Mouse (Mus musculus): ENCODE measurements around the gene Pgap1. TPM values are rescaled to one million over a fixed set of nuclear protein-coding genes. Genes with fewer than 3 reads are reported as not detected.

The Pgap1 gene
- polyA plus RNA-seq (2016; fragmentation: Nextera tagmentation; extraction: Ambion mirVana), result 30.0 and 32.1 TPM in 2 replicates

DNA sequence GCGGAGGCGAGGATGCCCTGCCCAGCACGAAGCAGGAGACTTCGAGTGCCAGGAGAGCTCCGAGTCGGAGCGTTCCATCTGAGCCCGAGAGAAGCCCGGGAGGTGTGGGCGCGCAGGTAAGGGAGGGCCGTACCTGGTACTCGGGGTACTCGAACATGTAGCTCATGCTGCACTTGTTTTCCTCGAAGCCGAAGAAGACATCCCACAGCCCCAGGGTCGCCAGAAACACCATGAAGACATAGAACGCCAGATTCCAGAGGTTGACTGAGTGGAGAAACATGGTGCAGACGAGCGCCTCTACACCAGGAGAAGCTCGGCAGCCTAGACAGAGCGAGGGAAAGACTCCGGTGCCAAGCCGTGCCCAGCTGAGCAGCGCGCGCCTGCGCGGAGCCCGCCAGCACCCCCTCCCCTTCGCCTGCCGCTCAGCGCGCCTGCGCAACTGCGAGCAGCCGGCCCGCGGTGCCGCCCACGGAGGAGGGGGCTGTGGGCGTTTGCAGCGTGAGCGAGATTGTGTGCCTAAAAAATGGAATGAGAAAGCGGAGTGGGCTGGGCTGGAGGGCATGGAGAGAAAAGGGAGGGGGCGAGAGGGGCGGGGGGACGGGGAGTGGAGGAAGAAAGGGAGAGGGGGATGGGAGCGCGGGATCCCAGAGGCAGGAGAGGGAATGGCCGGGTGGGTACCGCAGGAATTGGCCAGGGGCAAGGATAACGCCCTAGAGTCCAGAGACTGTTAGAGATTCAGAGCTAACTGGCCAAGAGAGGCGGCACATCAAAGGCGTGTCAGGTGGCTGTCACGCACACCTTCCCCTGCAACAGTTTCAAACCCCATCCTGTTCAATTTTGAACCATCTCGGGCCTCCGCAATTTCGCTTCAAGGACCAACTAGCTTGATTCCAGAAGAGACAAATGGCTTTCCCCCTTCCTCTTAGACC is at the start of gene Pgap1:
Gene Pgap1, minus strand, starts transcription at position 384 of the 929 bp plus-strand sequence.
- under 1% methylated on average over 58 of the region's 59 CpGs for WGBS
- no peaks in the 10 kb centered on the region for H3K9me3 ChIP-seq
- peak; percentile 99 for ATAC-seq (ENCODE audit: low FRiP score)
- peaks cover 6% of the 10 kb centered on the region for H3K4me1 ChIP-seq
- peak within 1 kb of the TSS; percentile 88 for H3K27ac ChIP-seq
- H3K4me2 ChIP-seq, result peak within 1 kb of the TSS; percentile 81
- no peaks in the 10 kb centered on the region for H3K36me3 ChIP-seq (replicated peaks)
- H3K27me3 ChIP-seq, result no peaks in the 10 kb centered on the region
- H3K9ac ChIP-seq, result peak within 1 kb of the TSS; percentile 80
- H3K4me3 ChIP-seq (replicated peaks), result peak within 1 kb of the TSS; percentile 78

DNA sequence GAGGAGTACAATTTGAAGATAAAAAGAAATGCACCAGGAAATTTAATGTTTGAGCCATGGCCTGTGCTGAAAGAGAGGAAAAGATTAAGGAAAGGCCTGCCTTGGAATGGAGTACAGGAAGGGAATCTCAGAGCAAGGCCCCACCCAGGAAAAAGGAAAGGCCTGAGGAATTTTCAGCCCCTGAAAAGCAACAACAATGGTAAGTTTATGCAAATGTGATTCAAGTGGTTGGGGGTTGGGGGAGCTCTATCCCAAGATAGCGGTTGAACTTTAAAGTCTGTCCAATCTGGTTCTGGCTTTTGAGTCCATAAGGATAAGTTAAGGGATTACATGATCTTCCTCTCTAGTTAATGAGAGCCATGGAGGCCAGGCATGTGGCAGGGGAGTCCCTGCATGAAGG is 49.5 kb upstream of the Pgap1 start:
- WGBS, result 57% methylated on average over 1 of the region's 1 CpGs
- H3K4me2 ChIP-seq, result no peak overlapping the region

DNA sequence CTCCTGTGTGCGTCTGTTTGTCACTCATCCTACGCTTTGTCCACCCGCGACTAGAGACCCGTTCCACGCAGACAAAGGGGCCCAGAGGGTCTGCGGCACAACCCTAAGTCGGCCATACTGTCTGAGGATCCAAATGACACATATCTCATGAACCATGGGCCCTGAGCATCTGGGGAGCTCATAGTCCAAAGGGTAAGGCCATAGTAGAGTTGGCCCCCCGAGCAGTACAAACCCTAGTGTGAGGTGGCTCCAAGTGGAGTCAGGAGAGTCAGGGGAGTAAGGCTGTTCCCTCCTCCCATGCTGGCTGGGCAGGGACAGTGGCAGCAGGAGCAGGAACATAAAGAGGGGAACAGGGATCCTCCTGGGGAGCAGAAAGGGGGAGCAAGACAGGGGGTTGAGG is 44.2 kb upstream of the Pgap1 start:
- H3K27ac ChIP-seq, result no peak overlapping the region
- H3K4me1 ChIP-seq, result no peaks in the 10 kb centered on the region
- H3K9me3 ChIP-seq, result 0 out of 2 replicates have a peak, but pooled peaks cover 3% of the 10 kb centered on the region
- no peak overlapping the region for H3K9ac ChIP-seq
- H3K27me3 ChIP-seq, result no peaks in the 10 kb centered on the region
- ATAC-seq (ENCODE audit: low FRiP score), result no peak
- H3K36me3 ChIP-seq (replicated peaks), result no peaks in the 10 kb centered on the region
- no peak overlapping the region for H3K4me2 ChIP-seq
- 95% methylated on average over 9 of the region's 9 CpGs for WGBS
- no peak overlapping the region for H3K4me3 ChIP-seq (replicated peaks)

More for the DNA sequence above, 49.5 kb upstream of the Pgap1 start:
- H3K27ac ChIP-seq, result no peak overlapping the region
- no peaks in the 10 kb centered on the region for H3K4me1 ChIP-seq
- no peak overlapping the region for H3K9ac ChIP-seq
- H3K36me3 ChIP-seq (replicated peaks), result no peaks in the 10 kb centered on the region
- no peak for ATAC-seq (ENCODE audit: low FRiP score)
- H3K4me3 ChIP-seq (replicated peaks), result no peak overlapping the region
- H3K27me3 ChIP-seq, result no peaks in the 10 kb centered on the region
- H3K9me3 ChIP-seq, result no peaks in the 10 kb centered on the region

DNA sequence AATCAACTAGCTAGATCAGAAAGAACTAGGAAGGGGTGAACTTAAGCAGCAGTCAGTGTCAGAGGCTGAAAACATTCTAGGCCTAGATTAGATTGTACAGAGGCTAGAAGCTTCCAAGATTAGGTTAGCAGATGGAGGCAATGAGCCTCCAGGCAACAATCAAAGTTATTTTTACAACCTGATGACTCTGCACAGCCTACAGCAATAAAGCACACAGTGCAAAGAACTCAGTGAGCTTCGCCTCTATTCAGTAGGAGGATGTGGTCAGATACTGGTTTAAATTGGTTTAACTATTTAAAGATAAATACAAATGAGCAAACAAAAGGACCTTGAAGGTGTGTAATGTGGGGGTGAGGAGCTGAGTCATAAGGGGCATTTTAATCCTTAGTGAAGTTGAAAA is 42.8 kb upstream of the Pgap1 start:
- Histone ChIP-seq H3K4me3 (replicated peaks) (no peak overlapping the region), H3K9me3 (0 out of 2 replicates have a peak, but pooled peaks cover 3% of the 10 kb centered on the region), H3K4me1 (no peaks in the 10 kb centered on the region), H3K4me2 (no peak overlapping the region), H3K36me3 (replicated peaks) (no peaks in the 10 kb centered on the region), H3K9ac (no peak overlapping the region), H3K27ac (no peak overlapping the region), H3K27me3 (no peaks in the 10 kb centered on the region)
- 83% methylated on average over 1 of the region's 1 CpGs for WGBS
- no peak for ATAC-seq (ENCODE audit: low FRiP score)

DNA sequence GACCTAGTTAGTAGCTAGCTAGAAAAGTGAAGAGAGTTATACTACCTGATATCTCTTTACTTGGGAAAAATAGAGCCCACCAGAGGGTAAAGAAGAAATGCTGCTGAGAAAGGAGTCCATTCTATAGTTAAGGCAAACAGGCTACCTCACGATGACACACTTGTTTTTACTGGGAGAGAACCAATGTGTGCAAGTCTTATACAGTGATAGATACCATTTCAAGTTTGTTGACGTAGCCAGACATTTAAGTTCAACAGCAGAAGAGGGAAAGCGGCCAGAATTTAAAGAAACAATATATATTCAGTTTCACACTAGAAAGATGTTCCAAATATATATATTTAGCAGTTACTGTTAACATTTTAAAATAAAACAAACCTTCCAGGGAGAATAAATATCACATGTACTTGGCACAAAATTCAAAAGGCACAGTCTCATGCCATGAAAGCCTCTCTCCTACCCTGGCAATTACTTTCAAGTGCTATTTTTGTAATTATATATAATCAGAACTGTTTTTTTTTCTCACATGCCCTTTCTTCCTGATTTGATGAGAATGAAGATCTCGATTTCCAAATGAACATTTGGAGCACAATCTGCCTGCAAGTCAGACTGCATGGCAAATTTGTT is 40.2 kb upstream of the Pgap1 start:
- Histone ChIP-seq H3K4me2 (no peak overlapping the region), H3K27me3 (no peaks in the 10 kb centered on the region), H3K9ac (no peak overlapping the region), H3K27ac (no peak overlapping the region), H3K36me3 (replicated peaks) (no peaks in the 10 kb centered on the region), H3K4me1 (no peaks in the 10 kb centered on the region), H3K4me3 (replicated peaks) (no peak overlapping the region), H3K9me3 (0 out of 2 replicates have a peak, but pooled peaks cover 3% of the 10 kb centered on the region)
- WGBS, result 90% methylated on average over 4 of the region's 4 CpGs
- ATAC-seq (ENCODE audit: low FRiP score), result no peak

DNA sequence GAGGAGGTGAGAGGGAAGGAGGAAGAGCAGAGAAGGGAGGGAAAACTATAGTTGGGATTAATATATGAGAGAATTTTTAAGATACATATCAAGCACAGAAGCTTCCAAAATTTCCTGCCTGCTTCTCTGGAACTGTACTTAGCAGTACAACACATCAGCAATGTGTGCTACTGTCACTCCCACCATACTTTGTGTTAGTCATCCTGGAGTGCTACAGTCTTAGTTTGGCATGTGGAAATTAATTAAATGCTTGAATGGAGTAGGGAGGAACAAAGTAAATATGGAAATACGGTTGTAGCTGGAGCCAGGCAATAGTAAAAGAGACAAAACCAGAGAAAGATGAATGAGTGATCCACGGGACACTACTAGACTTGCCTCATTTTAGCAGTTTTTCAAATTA is 38.7 kb upstream of the Pgap1 start:
- H3K9ac ChIP-seq, result no peak overlapping the region
- no peak for ATAC-seq (ENCODE audit: low FRiP score)
- no peak overlapping the region for H3K4me2 ChIP-seq
- H3K27ac ChIP-seq, result no peak overlapping the region
- no peaks in the 10 kb centered on the region for H3K4me1 ChIP-seq
- H3K4me3 ChIP-seq (replicated peaks), result no peak overlapping the region
- H3K27me3 ChIP-seq, result no peaks in the 10 kb centered on the region
- H3K36me3 ChIP-seq (replicated peaks), result no peaks in the 10 kb centered on the region
- WGBS, result 84% methylated on average over 2 of the region's 2 CpGs
- H3K9me3 ChIP-seq, result 0 out of 2 replicates have a peak, but pooled peaks cover 3% of the 10 kb centered on the region

DNA sequence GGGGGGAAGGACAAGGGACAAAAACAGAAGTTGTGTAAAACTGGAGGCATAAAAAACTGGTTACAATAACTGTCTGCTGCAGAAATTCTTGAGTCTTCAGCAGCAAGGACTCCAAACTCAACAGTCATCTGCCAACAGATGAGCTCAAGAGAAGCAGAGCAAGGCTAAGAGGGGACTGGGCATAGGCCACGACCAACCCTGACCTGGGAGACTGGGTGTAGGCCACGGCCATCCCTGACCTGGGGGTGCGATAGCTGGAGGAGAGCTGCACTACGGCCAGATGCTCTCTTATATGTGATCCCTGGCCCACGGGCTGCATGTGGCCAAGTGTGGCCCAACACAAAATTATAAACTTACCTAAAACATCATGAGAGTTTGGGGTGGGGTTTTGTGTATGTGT is 29.6 kb upstream of the Pgap1 start:
- Histone ChIP-seq H3K27ac (no peak overlapping the region), H3K4me3 (replicated peaks) (no peak overlapping the region), H3K9me3 (no peaks in the 10 kb centered on the region), H3K4me1 (peaks cover 17% of the 10 kb centered on the region), H3K27me3 (no peaks in the 10 kb centered on the region), H3K9ac (no peak overlapping the region), H3K4me2 (no peak overlapping the region), H3K36me3 (replicated peaks) (no peaks in the 10 kb centered on the region)
- ATAC-seq (ENCODE audit: low FRiP score), result no peak
- 91% methylated on average over 5 of the region's 5 CpGs for WGBS

DNA sequence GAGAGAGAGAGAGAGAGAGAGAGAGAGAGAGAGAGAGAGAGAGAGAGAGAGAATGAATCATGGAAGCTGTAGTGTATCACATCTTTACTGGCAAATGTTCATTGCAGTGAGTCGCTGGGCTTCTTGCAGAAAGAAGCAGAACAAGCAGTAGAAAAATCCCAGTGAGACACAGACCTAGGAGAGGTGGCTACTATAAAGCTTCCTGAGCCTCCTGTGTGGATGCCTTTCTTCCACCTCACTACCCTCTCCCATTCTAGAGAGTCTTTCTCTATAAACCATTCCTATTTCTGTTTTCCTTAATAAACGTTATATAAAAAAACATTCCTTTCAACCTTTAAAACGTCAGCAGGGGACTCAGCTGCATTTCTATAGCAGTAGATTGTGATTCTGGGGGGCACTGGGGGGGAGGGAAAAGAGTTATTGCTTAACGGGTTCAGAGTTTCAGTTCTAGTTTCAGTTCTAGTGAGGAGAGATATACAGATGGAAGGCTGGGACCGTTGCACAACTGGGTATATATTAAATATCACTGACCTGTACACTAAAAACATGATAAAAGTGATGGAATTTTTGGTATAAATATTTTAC is 28.6 kb upstream of the Pgap1 start:
- H3K4me2 ChIP-seq, result no peak overlapping the region
- H3K9ac ChIP-seq, result no peak overlapping the region
- no peaks in the 10 kb centered on the region for H3K36me3 ChIP-seq (replicated peaks)
- no peaks in the 10 kb centered on the region for H3K9me3 ChIP-seq
- WGBS, result 45% methylated on average over 5 of the region's 5 CpGs
- ATAC-seq (ENCODE audit: low FRiP score), result no peak; the same call in 1 of the 2 replicates
- no peaks in the 10 kb centered on the region for H3K27me3 ChIP-seq
- peaks cover 17% of the 10 kb centered on the region for H3K4me1 ChIP-seq
- peak overlapping the region; percentile 42; the same call in 1 of the 2 replicates for H3K27ac ChIP-seq
- H3K4me3 ChIP-seq (replicated peaks), result no peak overlapping the region

DNA sequence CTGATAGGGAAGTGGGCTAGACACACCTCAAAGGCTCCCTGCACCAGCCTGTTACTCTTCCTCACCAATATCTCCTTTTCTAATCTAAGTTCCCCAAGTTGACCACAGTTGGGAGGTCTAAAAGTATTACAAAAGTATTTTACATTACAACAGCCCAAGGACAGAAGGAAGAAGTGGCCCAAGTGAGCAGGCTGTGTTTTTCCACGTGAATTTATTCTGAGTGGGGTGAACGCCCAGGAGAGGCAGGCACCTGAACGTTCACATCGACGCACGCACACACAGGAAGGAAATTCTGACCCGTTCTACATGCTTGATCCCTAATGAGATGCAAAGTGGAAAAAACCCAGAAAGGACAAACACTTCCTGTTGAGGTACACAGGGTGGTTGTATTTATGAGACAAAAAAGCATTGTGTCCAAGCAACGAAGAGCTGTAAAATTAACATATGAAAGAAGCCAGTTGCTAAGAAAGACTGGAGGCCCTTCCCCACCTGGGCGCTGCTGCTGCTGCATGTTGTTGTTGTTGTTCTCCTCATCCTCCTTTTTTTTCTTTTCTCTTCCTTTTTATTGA is 27.9 kb upstream of the Pgap1 start:
- Histone ChIP-seq H3K27me3 (no peaks in the 10 kb centered on the region), H3K36me3 (replicated peaks) (no peaks in the 10 kb centered on the region), H3K4me1 (peaks cover 17% of the 10 kb centered on the region), H3K9ac (no peak overlapping the region), H3K4me3 (replicated peaks) (no peak overlapping the region), H3K4me2 (peak overlapping the region; percentile 17; the same call in 1 of the 2 replicates), H3K27ac (peak overlapping the region; percentile 42; the same call in 1 of the 2 replicates), H3K9me3 (no peaks in the 10 kb centered on the region)
- 5% methylated on average over 9 of the region's 9 CpGs for WGBS
- peak; percentile 79 for ATAC-seq (ENCODE audit: low FRiP score)

DNA sequence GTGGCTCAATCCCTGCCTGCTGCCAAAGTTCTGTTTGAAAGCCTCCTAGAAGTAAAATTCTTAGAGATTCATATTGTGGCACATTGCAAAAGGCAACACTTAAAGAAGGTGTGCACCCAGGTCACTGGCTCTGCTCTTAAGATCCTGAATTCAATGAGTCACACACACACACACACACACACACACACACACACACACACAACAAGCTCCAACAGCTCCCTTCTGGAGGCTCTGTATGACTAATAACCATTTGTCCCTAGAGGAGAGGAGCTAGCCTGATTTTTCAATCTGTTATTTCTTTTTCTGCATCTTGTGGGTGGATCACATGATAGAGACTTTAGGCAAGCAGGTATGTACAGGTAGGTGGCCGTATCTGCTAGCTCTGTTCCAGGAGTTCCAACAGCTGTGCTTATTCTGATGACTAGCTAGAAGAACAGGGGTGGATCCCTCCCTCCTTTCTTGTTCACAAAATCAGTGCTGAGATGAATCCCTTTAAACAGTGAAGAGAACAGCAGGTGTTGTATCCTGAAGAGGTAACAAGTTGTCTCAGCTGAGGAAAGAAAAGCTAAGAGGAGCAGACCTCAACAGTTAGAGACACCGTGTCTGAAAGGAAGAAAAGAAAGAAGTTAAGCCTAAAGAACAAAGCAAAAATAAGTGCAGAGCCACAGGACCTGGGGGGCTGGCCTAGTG is 27.2 kb upstream of the Pgap1 start:
- Histone ChIP-seq H3K4me3 (replicated peaks) (no peak overlapping the region), H3K36me3 (replicated peaks) (no peaks in the 10 kb centered on the region), H3K27me3 (no peaks in the 10 kb centered on the region), H3K9ac (no peak overlapping the region), H3K9me3 (no peaks in the 10 kb centered on the region), H3K4me2 (no peak overlapping the region), H3K27ac (no peak overlapping the region), H3K4me1 (peaks cover 17% of the 10 kb centered on the region)
- WGBS, result 43% methylated on average over 2 of the region's 2 CpGs
- ATAC-seq (ENCODE audit: low FRiP score), result no peak

DNA sequence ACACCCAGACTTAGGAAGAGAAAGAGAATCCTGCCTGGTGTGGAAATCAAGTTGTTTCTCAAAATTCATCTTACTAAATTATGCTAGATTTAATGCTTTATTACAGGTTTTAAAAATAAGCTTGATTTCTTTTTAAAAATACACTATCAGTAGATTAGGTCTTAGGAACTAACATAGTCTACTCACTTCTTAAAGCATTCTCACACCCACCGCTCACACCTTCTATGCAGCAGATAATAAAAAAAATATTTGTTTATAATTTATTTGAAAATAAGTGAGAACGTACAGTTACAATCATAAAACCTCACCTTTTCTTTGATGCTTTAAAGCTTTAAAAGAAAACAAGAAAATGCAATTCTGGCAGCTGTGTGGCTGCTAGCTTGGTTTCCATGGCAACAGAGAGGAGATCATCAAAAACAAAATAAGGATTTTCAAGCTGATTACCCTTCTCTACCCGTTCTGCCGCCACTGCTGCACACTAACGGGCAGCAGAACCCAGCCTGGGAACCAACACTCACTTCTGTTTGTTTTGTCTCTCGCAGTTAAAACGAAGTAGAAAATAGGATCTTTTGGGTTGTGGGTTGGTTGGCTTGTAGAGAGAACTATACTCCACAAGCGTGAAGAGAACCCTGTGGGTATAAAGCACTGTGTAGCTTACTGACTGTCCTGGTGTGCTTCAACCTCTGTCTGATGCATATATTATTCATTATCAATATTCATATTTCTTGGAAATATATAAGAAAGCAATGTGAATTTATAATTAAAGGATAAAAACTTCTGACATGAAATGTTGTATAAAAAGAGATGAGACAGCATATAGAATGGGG is 21.1 kb upstream of the Pgap1 start:
- peak; percentile 74 for ATAC-seq (ENCODE audit: low FRiP score)
- H3K9me3 ChIP-seq, result no peaks in the 10 kb centered on the region
- peaks cover 4% of the 10 kb centered on the region for H3K4me1 ChIP-seq
- H3K27ac ChIP-seq, result peak overlapping the region; percentile 71
- 23% methylated on average over 8 of the region's 8 CpGs for WGBS
- H3K27me3 ChIP-seq, result no peaks in the 10 kb centered on the region
- H3K4me3 ChIP-seq (replicated peaks), result no peak overlapping the region
- no peak overlapping the region for H3K9ac ChIP-seq
- H3K36me3 ChIP-seq (replicated peaks), result no peaks in the 10 kb centered on the region
- peak overlapping the region; percentile 41 for H3K4me2 ChIP-seq
